Mouse (Mus musculus) embryonic facial prominence, embryonic 15.5 days (tissue): ENCODE measurements around the gene Strn. TPM values are rescaled to one million over a fixed set of nuclear protein-coding genes. Genes with fewer than 3 reads are reported as not detected.

Source experiments
- ATAC-seq: fragments of 200-750 bp; cut with Nextera tagmentation; 2 replicates; pipeline ENCODE4 v1.8.0; 2017; ENCODE audit warnings: low read depth, moderate TSS enrichment; ENCODE audit not compliant: insufficient number of reproducible peaks, low FRiP score, low TSS enrichment
- H3K27ac ChIP-seq: fragments of 300-500 bp; sonication (generic); replicated peaks from 2 replicates; pipeline ENCODE4 v1.5.1; 2015; ENCODE audit warnings: mild to moderate bottlenecking, inconsistent platforms
- H3K27me3 ChIP-seq: fragments of 300-500 bp; sonication (generic); 2 replicates; pipeline ENCODE4 v1.6.1; 2015; ENCODE audit warnings: inconsistent platforms
- H3K36me3 ChIP-seq: fragments of 300-500 bp; sonication (generic); 2 replicates; pipeline ENCODE4 v1.6.1; 2015; ENCODE audit warnings: mild to moderate bottlenecking, inconsistent platforms
- H3K4me1 ChIP-seq: fragments of 300-500 bp; sonication (generic); 2 replicates; pipeline ENCODE4 v1.6.1; 2015; ENCODE audit warnings: inconsistent platforms
- H3K4me2 ChIP-seq: fragments of 300-500 bp; sonication (generic); replicated peaks from 2 replicates; pipeline ENCODE4 v1.6.1; 2015; ENCODE audit warnings: mild to moderate bottlenecking, inconsistent platforms
- H3K4me3 ChIP-seq: fragments of 300-500 bp; sonication (generic); replicated peaks from 2 replicates; pipeline ENCODE4 v1.5.1; 2015; ENCODE audit warnings: mild to moderate bottlenecking, inconsistent platforms
- H3K9ac ChIP-seq: fragments of 300-500 bp; sonication (generic); 2 replicates; pipeline ENCODE4 v1.6.1; 2015; ENCODE audit warnings: inconsistent platforms
- H3K9me3 ChIP-seq: fragments of 300-500 bp; sonication (generic); replicated peaks from 2 replicates; pipeline ENCODE4 v1.6.1; 2016; ENCODE audit warnings: inconsistent platforms
- WGBS: fragments of 180-500 bp; shearing (Covaris S2); methylation state at CpG from one replicate; pipeline ENCODE4 v1.1.7; 2015; 5-methylcytosine and 5-hydroxymethylcytosine counted together
- polyA plus RNA-seq: library from polyadenylated mRNA; unstranded; fragments of >200 nt; fragmentation: Nextera tagmentation; extraction: Ambion mirVana; gene quantifications from 2 replicates; pipeline ENCODE4 v1.2.1, GENCODE M21; 2015

The Strn gene
- polyA plus RNA-seq, 1 experiment from 2014 or later: 5.4 TPM

- no peak overlapping the region for H3K4me3 ChIP-seq
- WGBS: 80% methylated on average over 3 of the region's 3 CpGs
- no peaks in the 10 kb centered on the region for H3K4me1 ChIP-seq
These were observed 121.9 kb downstream of the Strn start for GRCm38 (mm10) chr17:78615096-78615495.

GRCm38 (mm10) chr17:78614481-78614880, 122.5 kb downstream of the Strn start:
- Histone ChIP-seq H3K9ac (no peak overlapping the region), H3K27me3 (no peaks in the 10 kb centered on the region), H3K4me2 (no peak overlapping the region), H3K4me1 (no peaks in the 10 kb centered on the region), H3K27ac (no peak overlapping the region), H3K36me3 (no peaks in the 10 kb centered on the region), H3K9me3 (no peaks in the 10 kb centered on the region), H3K4me3 (no peak overlapping the region)
- no peak for ATAC-seq
- 81% methylated on average over 2 of the region's 2 CpGs for WGBS

More at GRCm38 (mm10) chr17:78615096-78615495, 121.9 kb downstream of the Strn start:
- H3K36me3 ChIP-seq: no peaks in the 10 kb centered on the region
- H3K27ac ChIP-seq: no peak overlapping the region
- H3K9me3 ChIP-seq: no peaks in the 10 kb centered on the region
- no peak overlapping the region for H3K9ac ChIP-seq
- ATAC-seq: no peak
- H3K27me3 ChIP-seq: no peaks in the 10 kb centered on the region
- H3K4me2 ChIP-seq: no peak overlapping the region

GRCm38 (mm10) chr17:78611117-78611516, 125.9 kb downstream of the Strn start:
- Histone ChIP-seq H3K9ac (no peak overlapping the region), H3K4me3 (no peak overlapping the region), H3K27ac (no peak overlapping the region), H3K9me3 (no peaks in the 10 kb centered on the region), H3K36me3 (no peaks in the 10 kb centered on the region), H3K4me1 (no peaks in the 10 kb centered on the region), H3K27me3 (no peaks in the 10 kb centered on the region), H3K4me2 (no peak overlapping the region)
- ATAC-seq: no peak
- 77% methylated on average over 6 of the region's 6 CpGs for WGBS

- no peaks in the 10 kb centered on the region for H3K27me3 ChIP-seq
- H3K4me2 ChIP-seq: no peak overlapping the region
- WGBS: 91% methylated on average over 13 of the region's 13 CpGs
- ATAC-seq: no peak
- H3K9me3 ChIP-seq: no peaks in the 10 kb centered on the region
- H3K4me3 ChIP-seq: no peak overlapping the region
- no peak overlapping the region for H3K27ac ChIP-seq
- H3K36me3 ChIP-seq: no peaks in the 10 kb centered on the region
- H3K9ac ChIP-seq: no peak overlapping the region
- no peaks in the 10 kb centered on the region for H3K4me1 ChIP-seq
These were observed 127.7 kb downstream of the Strn start for GRCm38 (mm10) chr17:78609191-78609855.

- H3K9ac ChIP-seq: no peak overlapping the region
- no peak for ATAC-seq
- no peaks in the 10 kb centered on the region for H3K27me3 ChIP-seq
- H3K9me3 ChIP-seq: no peaks in the 10 kb centered on the region
- no peaks in the 10 kb centered on the region for H3K36me3 ChIP-seq
- 0 out of 2 replicates have a peak, but pooled peaks cover 1% of the 10 kb centered on the region for H3K4me1 ChIP-seq
- H3K27ac ChIP-seq: no peak overlapping the region
- WGBS: 69% methylated on average over 8 of the region's 8 CpGs
- no peak overlapping the region for H3K4me2 ChIP-seq
- H3K4me3 ChIP-seq: no peak overlapping the region
These were observed 128.3 kb downstream of the Strn start for GRCm38 (mm10) chr17:78608716-78609115.

GRCm38 (mm10) chr17:78608135-78608670, 128.8 kb downstream of the Strn start:
- no peaks in the 10 kb centered on the region for H3K27me3 ChIP-seq
- no peaks in the 10 kb centered on the region for H3K36me3 ChIP-seq
- no peak overlapping the region for H3K4me3 ChIP-seq
- 62% methylated on average over 16 of the region's 16 CpGs for WGBS
- ATAC-seq: no peak
- H3K4me1 ChIP-seq: 0 out of 2 replicates have a peak, but pooled peaks cover 3% of the 10 kb centered on the region
- H3K9me3 ChIP-seq: no peaks in the 10 kb centered on the region
- no peak overlapping the region for H3K27ac ChIP-seq
- no peak overlapping the region for H3K9ac ChIP-seq
- H3K4me2 ChIP-seq: no peak overlapping the region

- H3K27ac ChIP-seq: no peak overlapping the region
- H3K9me3 ChIP-seq: no peaks in the 10 kb centered on the region
- H3K4me3 ChIP-seq: no peak overlapping the region
- no peak overlapping the region for H3K9ac ChIP-seq
- H3K27me3 ChIP-seq: no peaks in the 10 kb centered on the region
- no peaks in the 10 kb centered on the region for H3K36me3 ChIP-seq
- no peak overlapping the region for H3K4me2 ChIP-seq
- WGBS: 70% methylated on average over 6 of the region's 6 CpGs
- ATAC-seq: no peak
- peaks cover 3% of the 10 kb centered on the region; the same call in 1 of the 2 replicates for H3K4me1 ChIP-seq
These were observed 132.6 kb downstream of the Strn start for GRCm38 (mm10) chr17:78604431-78604830.

GRCm38 (mm10) chr17:78603872-78604271, 133.1 kb downstream of the Strn start:
- H3K27me3 ChIP-seq: no peaks in the 10 kb centered on the region
- H3K27ac ChIP-seq: no peak overlapping the region
- 22% methylated on average over 8 of the region's 8 CpGs for WGBS
- H3K36me3 ChIP-seq: no peaks in the 10 kb centered on the region
- no peak for ATAC-seq
- H3K9ac ChIP-seq: no peak overlapping the region
- peak overlapping the region; percentile 26; the same call in 1 of the 2 replicates for H3K4me2 ChIP-seq
- H3K9me3 ChIP-seq: no peaks in the 10 kb centered on the region
- H3K4me1 ChIP-seq: peaks cover 3% of the 10 kb centered on the region; the same call in 1 of the 2 replicates
- no peak overlapping the region for H3K4me3 ChIP-seq

GRCm38 (mm10) chr17:78602316-78602715, 134.7 kb downstream of the Strn start:
- Histone ChIP-seq H3K4me1 (peaks cover 3% of the 10 kb centered on the region; the same call in 1 of the 2 replicates), H3K4me2 (no peak overlapping the region), H3K27me3 (no peaks in the 10 kb centered on the region), H3K27ac (no peak overlapping the region), H3K9ac (no peak overlapping the region), H3K4me3 (no peak overlapping the region), H3K36me3 (no peaks in the 10 kb centered on the region), H3K9me3 (no peaks in the 10 kb centered on the region)
- no peak for ATAC-seq
- 74% methylated on average over 14 of the region's 14 CpGs for WGBS

GRCm38 (mm10) chr17:78601601-78602000, 135.4 kb downstream of the Strn start:
- Histone ChIP-seq H3K4me1 (peaks cover 3% of the 10 kb centered on the region; the same call in 1 of the 2 replicates), H3K27ac (no peak overlapping the region), H3K4me2 (no peak overlapping the region), H3K9ac (no peak overlapping the region), H3K27me3 (no peaks in the 10 kb centered on the region), H3K4me3 (no peak overlapping the region), H3K36me3 (no peaks in the 10 kb centered on the region), H3K9me3 (no peaks in the 10 kb centered on the region)
- no peak for ATAC-seq
- WGBS: 79% methylated on average over 12 of the region's 12 CpGs

- H3K27ac ChIP-seq: no peak overlapping the region
- 70% methylated on average over 6 of the region's 6 CpGs for WGBS
- no peak for ATAC-seq
These were observed 136.0 kb downstream of the Strn start for GRCm38 (mm10) chr17:78601042-78601441.

More at GRCm38 (mm10) chr17:78601042-78601441, 136.0 kb downstream of the Strn start:
- H3K9ac ChIP-seq: no peak overlapping the region
- H3K27me3 ChIP-seq: no peaks in the 10 kb centered on the region
- H3K4me1 ChIP-seq: peaks cover 3% of the 10 kb centered on the region; the same call in 1 of the 2 replicates
- no peak overlapping the region for H3K4me2 ChIP-seq
- no peaks in the 10 kb centered on the region for H3K9me3 ChIP-seq
- no peaks in the 10 kb centered on the region for H3K36me3 ChIP-seq
- no peak overlapping the region for H3K4me3 ChIP-seq
